Mouse (Mus musculus) thymus, adult 18-20 months (tissue): Measurements from ENCODE around the gene Pakap.

Source experiments
- DNase-seq, 2 experiments: peaks; one replicate each; pipeline ENCODE4 v3.0.0; 2022; ENCODE audit warnings: mixed read lengths in 2 of 2

Gene Pakap

DNA sequence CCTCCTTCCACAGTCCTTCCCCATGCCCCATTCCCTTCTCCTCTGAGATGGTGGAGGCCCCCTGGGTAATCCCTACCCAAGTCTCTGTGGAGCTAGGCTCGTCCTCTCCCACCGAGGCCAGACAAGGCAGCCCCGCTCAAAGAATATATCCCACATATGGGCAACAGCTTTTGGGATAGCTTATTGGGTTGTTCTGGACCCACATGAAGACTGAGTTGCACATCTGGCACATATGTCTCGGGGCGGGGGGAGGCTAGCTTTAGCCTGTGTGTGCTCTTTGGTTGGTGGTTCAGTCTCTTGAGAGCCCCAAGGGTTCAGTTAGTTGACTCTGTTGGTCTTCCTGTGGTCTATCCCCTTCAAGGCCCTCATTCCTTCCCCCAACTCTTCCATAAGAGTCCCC, 58.9 kb downstream of the Pakap start:
- DNase-seq: no peak

DNA sequence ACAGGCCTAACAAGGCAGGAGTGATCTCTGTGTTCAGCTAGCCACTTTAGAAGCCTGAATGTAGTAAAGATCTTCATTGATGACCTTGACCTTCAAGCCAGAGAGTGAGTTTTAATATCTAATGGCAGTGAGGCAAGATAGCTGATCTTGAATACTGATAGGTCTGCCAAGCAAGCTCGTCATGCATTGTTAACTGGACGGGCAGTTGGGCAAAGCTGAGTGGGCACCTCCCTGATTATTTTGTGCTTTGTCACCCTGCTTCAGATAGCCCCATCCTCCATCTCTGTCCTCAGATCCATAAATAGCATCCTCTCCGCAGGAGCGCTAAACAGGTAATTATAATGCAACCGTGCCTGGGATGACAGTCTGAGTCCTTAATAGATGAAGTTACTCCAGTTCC, 64.4 kb downstream of the Pakap start:
- no peak for DNase-seq

DNA sequence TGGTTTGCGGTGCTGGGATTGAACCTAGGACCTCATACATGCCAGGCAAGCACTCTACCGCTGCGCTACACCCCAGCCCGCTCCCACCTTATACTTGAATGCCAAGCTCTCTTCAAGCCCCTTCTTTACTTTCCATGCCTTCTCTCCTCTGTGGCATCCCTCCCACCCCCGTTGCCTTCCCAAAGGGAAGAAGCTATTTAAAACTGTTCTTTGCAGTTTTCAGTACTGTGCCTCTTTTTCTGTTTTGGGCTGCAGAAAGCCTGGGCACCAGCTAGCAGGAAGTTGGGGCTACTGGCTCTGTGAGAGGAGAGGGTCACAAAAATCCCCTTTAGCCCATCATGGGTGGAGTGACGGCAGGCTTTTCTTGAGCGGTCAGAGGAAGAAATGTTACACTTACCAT, 65.1 kb downstream of the Pakap start:
- DNase-seq: no peak

DNA sequence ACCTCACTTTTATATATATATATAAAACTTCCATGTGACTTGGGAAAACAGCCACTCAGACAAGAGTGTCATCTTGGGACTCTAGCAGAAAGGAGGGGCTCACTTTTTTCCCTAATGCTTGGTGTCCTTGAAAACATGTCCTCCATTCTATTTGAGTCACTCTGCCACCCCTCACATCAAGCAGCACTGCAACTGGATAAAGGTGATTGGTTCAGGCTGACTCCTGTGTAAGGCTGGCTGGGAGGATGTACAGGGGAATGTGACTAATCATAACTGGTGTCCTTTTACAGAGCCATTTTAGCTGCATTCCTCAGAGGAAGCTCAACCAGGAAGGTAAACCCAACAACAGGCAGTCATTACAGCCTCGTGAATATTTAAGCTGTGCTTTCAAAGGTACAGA, 67.0 kb downstream of the Pakap start:
- no peak for DNase-seq

DNA sequence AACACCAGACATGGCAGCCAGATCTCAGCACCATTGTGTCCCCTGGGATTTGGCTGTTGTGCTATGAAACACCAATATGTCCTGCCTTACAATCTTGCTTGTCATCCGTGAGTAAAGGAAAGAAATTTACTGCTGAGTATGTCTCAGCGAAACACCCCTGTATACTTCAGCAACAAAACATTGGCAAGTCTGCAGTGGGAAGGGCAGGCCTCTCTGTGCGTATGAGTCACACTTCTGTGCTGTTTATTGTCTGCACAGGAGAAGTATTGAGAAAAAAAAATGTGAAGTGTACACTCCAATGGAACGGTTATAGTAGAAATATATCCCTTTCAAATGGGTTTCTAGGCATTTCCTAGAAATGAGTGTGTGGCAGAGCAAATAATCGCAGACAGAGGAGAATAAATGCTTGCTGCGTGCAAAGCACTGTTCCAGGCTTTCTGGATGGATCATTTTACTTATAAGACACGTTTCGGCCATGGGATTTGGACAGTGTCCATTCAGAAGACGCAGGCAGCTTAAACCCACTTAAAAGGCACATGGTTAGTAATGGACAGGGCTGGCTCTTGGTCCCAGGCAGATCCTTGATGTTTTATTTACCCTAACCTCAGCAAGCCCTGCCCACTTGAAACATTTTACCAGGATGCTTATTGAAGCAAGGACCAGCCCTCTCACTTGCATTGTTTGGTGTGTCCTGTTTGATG, 69.0 kb downstream of the Pakap start:
- DNase-seq: no peak

DNA sequence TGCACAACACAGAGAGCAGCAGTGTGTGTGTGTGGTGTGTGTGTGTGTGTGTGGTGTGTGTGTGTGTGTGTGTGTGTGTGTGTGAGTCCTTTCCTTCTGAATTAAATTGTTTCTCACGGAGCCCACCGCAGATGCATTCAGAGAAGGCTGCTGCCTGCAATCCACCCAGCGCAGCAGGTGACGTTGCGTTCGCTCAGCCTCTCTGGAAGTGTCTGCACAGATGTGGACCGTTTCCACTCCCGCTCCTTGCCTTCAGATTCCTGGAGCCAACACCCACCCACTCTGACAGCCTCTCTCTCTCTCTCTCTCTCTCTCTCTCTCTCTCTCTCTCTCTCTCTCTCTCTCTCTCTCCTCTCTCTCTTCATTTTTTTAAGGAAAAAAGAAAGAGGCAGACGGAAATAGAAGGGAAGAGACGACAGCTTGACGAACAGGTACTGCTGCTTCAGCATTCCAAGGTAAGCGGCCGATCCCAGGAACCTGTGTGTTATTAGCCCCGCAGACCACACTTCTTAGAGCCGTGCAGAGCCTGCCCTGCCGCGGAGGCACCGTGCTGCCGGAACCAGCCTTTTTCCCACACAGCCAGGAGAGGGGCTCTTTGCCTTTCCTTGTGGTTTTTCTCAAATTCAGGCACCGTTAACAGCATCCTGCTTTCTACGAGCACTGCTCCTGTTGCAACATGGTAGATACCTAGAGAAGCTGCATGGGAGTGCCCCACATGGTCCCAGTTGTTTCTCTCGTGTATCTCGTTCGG, 69.8 kb downstream of the Pakap start:
- DNase-seq: no peak

DNA sequence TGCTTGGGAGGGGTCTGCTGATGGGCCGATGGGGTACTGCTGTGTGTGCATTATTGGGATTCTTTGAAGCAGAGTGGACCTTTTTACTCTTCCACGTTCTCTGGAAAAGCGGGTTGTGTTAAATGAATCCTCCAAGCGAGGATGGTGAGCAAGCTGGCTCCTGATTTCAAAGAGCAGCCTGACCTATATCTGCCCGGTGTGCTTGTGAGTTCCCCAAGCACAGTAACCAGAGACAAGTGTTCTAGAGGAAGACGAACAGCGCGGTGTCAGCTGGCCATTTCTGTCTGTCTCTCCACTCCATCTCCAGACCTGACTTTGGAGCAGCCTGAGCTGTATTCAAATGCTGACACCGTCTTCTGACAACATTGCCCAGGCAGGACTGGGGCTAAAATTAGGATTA, 71.0 kb downstream of the Pakap start:
- no peak for DNase-seq

DNA sequence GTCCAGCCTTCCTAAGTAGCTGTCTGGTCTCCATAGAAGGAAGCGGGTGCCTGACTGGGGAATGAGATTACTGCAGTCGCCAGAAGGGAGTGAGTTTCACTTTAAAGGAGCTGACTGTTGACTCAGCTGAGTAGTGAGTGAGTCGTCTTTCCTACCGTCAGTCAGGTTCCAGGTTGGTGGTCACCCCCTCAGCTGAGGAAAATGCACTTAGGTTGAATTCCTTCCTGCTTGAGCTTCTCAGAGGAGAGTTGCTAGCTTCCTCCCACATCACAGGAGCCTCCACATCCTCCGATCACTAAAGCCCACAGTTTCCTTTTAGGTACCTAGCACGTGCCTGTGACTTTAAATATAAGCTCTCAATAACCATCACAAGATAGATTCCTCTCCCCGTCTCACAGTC, 72.2 kb downstream of the Pakap start:
- DNase-seq: peak; percentile 29 to 53

DNA sequence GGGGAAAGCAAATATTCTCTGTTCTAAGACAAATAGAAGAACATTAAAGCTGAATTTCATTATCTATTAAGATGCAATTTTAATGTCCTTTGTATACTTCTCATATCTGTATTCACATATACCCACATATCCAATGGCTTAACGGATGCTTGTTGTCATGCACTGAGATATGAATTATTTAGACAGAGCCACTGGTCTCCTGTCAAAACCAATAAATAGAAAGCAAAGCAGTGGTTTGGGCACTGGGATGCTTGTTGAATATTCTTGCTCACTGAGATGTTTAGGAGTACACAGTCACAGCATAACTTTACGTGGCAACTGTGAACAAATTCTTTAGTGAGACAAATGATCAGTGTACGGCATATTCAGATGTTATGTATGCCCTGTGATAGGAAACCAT, 73.0 kb downstream of the Pakap start:
- no peak for DNase-seq

DNA sequence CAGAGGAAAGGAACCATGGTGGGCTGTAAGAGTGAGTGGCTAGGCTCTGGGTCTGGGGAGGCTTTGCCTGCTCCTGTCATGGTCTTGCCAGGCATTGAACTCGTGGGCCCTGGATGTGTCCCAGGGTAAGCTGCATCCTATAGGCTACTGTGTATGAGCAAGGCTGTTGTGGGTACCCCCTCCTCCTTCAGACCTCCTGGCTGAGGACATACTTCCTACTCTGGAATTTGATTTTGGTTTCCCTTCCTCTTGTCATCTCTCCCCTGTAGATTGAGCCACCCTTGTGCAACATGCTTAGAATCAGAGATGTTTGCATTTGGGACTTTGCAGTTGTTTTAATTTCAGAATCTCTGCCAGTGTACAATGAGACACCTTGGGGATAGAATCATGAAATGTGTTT, 83.0 kb downstream of the Pakap start:
- no peak for DNase-seq

DNA sequence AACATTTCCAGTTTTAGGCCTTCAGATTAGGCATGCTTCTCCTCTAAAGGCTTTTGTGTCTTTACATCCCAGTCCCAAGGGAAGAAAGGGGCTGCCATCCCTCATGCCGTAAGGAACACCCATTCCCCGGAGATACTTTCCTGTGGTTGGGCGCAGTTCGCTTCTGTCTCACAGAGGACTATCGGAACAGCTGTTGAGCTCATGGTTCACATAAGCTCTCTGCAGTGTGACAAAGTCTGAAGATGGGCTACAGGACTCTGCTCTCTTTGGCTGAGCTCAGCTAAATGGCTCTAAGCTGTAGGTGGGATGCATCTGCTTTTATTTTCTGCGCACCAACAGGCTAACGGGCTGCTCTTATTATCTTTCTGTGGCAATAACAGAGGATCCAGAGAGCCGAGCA, 83.6 kb downstream of the Pakap start:
- DNase-seq: no peak

DNA sequence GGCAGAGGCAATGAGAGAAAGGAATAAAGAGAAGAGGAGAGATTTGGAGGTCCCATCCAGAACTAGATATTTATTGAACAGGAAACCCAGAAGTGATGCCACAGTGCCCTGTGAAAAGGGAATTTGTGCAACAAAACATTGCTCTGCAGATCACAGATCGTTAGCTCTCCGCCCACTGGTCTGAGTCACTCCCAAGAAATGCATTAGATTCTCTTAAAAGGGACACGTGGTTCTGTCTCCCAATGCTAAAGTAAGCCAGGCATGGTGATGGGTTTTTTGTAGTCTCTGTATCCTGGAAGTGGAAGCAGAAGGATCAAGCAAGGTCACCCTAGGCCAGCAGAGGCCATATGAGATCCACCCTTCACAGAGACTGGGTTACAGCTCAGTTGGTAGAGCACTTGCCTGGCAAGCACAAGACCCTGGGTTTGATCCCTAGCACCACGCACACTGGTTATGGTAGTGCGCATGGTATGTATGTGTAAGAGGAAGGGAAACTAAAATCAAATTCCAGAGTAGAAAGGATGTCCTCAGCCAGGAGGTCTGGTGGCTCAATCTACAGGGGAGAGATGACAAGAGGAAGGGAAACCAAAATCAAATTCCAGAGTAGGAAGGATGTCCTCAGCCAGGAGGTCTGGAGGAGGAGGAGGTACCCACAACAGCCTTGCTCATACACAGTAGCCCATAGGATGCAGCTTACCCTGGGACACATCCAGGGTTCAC, 84.4 kb downstream of the Pakap start:
- no peak for DNase-seq

DNA sequence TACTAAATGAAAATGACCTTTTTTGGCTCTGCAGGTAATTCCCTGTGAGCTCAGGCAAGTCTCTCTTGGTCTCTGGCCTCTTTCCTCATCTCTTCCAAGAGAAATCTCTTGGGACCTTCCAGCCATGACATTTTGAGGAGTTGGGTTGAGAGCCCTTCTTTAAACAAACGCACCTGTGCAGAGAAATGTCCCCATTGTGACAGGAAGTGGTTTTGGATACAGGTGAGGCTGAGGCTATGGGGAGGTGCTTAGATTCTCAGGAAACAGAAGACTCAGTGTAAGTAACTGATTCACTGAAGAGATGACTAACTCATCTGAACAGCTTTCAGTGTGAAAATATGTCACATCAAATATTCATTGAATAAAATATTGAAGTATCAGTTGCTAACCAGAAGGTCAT, 88.0 kb downstream of the Pakap start:
- DNase-seq: peak in 1 of 2 experiments; percentile 52

DNA sequence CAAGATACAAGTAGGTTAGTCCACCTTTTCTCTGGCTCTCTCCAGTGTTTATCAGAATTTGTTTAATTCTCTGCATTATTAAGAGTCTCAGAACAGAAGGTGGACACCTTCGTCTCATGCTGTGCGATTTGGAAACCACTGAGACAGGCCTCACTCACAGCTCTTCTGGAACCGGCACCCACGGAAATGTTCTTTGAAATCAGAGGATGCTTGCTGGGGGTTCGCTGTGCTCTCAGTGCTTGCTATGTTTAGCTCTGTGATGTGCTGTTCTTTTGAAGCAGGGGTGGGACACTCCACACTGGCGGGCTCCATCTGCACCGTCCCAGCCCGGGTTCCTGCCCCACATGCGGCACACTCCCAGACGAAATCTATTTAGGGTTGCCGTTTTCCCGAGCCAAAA, 88.4 kb downstream of the Pakap start:
- peak; percentile 42 to 61 for DNase-seq

DNA sequence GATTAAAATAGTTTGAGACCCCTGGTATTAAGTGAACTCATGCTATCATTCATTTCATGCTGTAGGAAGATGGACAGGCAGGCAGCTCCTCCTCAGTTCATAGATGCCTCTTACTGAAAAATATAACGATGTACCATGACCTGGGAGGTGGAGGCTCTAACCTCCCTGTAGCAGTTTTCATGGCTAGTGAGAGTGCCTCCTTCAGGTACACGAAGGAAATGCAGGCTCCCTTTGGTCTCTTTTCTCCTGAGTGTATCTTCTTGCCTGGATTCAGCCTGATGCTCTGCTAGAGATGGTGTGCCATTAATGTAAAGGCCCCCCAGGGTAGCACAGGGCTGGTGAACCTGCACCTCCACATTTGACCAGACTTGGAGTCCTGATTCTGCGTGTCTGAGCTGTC, 88.9 kb downstream of the Pakap start:
- no peak for DNase-seq

DNA sequence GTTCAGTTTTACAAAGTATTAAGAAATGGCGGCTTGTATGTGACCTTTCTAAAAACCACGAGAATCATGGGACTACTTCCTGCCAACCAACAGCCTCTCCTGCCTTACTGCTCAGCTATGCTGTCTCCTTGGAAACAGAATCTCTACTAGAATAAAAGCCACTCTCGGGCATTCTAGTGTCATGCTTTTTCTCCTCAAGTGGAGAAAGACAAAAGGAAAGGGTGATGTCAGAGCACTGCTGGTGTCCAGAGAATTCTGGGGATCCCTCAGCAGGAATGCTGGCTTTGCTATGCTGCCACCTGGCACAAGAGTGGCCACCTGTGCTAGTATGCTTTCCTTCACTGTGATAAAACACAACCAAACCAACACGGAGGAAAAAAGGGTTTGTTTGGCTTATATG, 92.5 kb downstream of the Pakap start:
- DNase-seq: no peak

DNA sequence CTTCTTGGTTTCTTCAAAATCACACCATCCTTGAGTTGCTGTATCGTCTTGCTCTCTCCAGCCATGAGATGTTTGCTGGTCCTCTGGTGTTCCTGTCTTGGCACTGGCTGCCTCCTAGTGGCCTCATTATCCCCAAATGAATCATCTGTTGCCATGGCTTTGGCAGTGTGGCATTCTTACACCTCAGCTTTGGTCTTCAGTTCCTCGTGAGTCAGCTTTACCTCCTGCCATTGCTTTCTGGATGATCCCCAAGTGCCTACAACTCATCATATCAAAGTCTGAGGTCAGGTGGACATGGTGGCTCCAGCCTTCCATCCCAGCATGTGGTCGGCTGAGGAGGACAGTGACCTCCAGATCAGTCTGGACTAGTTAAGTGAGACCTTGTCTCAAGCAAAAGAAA, 98.1 kb downstream of the Pakap start:
- DNase-seq: no peak

DNA sequence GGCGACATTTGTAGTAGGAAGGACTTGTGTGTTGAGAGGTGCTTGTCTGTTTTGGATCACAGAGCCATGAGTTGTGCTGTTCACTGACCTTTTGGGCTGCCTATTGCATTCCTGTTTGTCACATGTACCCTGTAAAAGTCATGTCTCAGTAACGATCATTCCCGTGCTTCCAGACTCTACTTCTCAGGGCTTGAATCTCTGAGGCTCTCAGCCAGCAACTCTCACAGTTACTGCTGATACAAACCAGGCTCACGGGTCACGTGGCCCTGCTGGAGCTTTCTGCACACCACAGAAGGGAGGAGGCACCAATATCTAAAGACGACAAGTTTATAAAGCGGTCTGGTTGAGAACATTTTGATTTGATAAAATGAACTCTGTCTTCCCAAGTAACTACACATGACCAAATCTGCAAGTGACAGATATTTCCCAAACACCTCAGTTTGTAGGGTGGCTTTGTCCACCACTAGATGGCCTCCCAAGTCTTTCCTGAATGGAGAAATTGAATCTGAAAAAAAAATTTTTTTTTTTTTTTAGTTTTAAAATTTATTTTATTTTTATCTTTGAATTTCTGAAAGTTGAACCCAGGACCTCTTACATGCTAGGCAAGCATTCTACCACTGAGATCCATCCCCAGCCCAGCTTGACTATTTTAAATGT, 103.0 kb downstream of the Pakap start:
- DNase-seq: no peak

DNA sequence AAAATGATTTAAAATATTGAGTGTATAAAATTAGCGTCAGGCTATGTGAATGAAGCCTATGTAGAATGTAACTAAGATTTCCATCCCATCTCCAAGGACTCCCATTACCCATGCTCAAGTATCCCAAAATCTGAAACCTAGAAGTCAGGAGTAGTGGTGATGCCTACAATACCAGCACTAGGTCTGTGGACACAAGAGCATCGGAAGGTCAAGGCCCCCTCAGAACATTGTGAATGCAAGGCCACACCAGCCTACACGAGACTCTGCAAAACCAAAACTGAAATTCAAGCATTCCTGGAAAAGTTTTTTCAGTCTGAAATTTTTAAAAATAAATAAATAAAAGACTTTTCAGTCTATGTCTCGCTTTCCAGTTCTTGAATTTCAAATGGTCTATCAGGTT, 104.6 kb downstream of the Pakap start:
- DNase-seq: no peak

DNA sequence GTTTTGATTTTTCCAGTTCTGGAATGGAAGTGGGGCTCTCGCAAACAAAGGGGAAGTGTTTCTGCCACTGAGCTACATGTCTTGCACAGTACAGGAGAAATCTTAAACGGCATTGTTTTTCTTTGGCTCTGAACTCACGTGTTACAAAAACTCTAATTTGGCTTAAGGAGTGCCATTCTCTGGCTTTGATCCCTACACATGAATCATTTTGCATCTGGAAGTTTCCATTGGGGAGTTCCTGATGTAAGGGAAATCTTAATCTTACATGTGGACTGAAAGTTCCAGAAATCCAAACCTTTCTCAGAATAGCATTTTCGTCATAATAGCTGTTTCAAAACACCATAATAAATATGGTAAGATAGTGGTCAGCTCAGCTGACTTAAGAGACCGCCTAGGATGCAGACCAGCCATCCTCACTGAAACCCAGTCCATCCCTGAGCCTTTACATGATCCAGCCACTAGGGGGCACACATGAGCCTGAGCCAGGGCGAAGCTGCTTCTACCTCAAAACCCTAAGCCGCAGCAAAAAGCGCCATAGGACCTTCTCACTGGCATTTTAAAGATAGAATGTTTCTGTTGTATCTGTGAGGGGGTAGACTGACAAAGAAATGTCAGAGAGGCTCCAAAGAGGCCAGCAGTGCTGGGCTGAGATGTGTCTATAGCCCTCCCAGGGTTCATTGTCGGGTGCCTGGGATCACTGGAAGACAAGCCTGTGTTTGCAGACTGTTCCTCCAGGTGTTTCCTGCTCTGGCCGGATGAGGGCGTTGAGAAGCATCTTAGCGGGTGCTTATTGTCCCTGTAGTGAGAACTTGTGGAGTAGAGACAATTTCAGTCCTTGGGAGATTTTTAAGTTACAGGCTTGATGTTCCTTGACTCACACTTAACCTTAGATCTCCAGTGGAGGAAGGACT, 105.3 kb downstream of the Pakap start:
- DNase-seq: peak; percentile 69 to 79

DNA sequence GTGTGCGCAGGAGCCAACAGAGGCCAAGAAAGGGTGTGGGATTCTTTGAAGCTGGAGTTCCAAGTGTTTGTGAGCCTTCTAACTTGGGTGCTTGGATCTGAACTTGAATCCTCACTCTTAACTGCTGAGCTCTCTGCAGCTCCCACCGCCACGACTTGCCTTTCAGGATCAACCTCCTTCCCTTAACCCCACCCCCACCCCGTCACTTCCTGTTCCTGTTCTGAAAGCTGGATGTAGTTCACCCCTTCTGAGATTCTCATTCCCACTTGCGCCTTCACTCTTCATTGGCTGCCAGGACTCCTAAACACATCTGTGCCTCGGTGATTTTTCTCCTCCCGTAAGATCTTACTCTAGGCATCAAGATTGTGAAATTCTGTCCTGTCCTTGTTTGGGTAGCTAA, 106.4 kb downstream of the Pakap start:
- no peak for DNase-seq

DNA sequence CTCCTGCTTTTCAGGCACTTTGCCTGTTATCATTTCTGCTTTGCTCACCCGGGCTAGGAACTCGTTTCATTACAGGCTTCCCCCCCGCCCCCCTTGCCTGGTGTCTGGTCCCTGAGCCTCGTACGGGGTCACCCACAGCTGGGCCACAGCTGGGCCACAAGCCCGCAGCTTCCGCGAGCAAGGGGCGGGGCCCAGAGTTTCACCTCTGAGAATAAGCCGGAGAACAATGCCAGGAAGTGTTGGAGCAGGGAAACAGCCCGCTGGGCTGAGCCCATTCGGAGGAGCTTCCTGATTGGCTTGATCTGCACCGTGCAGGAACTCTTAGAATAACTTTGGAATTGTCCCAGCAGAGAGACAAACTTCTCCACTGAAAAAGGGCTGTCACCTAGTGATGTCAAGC, 107.4 kb downstream of the Pakap start:
- peak; percentile 48 to 64 for DNase-seq
